Mouse (Mus musculus): ENCODE data around the gene Lmnb2.

The Lmnb2 gene

DNA sequence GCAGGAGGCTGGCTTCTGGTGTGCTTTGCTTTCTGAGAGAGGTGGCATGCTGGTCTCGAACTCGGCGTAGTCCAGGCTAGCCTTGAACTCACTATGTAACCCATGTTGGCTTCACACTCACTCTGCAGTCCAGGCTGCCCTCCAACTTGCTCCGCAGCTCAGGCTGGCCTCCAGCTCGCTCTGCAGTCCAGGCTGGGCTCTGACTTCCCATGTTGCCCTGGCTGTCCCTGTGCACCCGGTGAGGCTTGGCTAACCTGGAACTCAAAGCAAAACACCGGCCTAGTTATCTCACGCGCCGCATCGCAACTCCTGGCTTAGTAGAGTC, 62.3 kb downstream of the Lmnb2 start:
- no peak for DNase-seq (ENCODE audit: low spot score)

GRCm38 (mm10) chr10:80854913-80855748, 62.9 kb downstream of the Lmnb2 start, which contains the start of the genes Lsm7 and Sppl2b:
Gene Lsm7, minus strand, starts transcription at chr10:80855209.
Gene Sppl2b, plus strand, starts transcription at chr10:80855275.
- DNase-seq (ENCODE audit: low spot score): peak; percentile 97

All from retina, embryonic 14.5 days (tissue).